Mouse (Mus musculus): ENCODE measurements around the gene Gm960. TPM values are rescaled to one million over a fixed set of nuclear protein-coding genes. Genes with fewer than 3 reads are reported as not detected.

The Gm960 gene
- polyA plus RNA-seq, 1 experiment from 2014 or later = 3.8 TPM

GRCm38 (mm10) chr19:4578799-4579198 is 119.7 kb downstream of the Gm960 start:
- WGBS = 83% methylated on average over 2 of the region's 2 CpGs
- H3K4me3 ChIP-seq (replicated peaks) = no peak overlapping the region
- H3K4me2 ChIP-seq (replicated peaks) = no peak overlapping the region
- no peak overlapping the region for H3K27ac ChIP-seq
- no peaks in the 10 kb centered on the region for H3K4me1 ChIP-seq (replicated peaks)
- no peak overlapping the region for H3K9ac ChIP-seq (replicated peaks)
- no peaks in the 10 kb centered on the region for H3K36me3 ChIP-seq
- H3K27me3 ChIP-seq = no peaks in the 10 kb centered on the region
- ATAC-seq = no peak
- H3K9me3 ChIP-seq = no peaks in the 10 kb centered on the region

Small RNAs within 50 kb of the gene (microRNA-seq; reads per million reads assigned to microRNA genes)
- 1.6 reads per million for gene Mir6986

Other genes starting within 250 kb of the Gm960 start
- gene Syt12, start 221.2 kb downstream of the Gm960 start, polyA plus RNA-seq (2015; fragmentation: Nextera tagmentation; extraction: Ambion mirVana) = 1.7 and 1.9 TPM in 2 replicates
- not detected in 2 replicates for gene 2010003K11Rik, start 200.1 kb downstream of the Gm960 start, polyA plus RNA-seq (2015; fragmentation: Nextera tagmentation; extraction: Ambion mirVana)
- 18.7 and 20.7 TPM in 2 replicates for gene Pcx, start 188.2 kb downstream of the Gm960 start, polyA plus RNA-seq (2015; fragmentation: Nextera tagmentation; extraction: Ambion mirVana)
- gene Lrfn4, start 83.0 kb downstream of the Gm960 start, polyA plus RNA-seq (2015; fragmentation: Nextera tagmentation; extraction: Ambion mirVana) = 8.8 and 10.1 TPM in 2 replicates
- 56.8 and 59.9 TPM in 2 replicates for gene Rce1, start 73.0 kb downstream of the Gm960 start, polyA plus RNA-seq (2015; fragmentation: Nextera tagmentation; extraction: Ambion mirVana)
- 29.8 and 31.9 TPM in 2 replicates for gene Sptbn2, start 12.5 kb upstream of the Gm960 start, polyA plus RNA-seq (2015; fragmentation: Nextera tagmentation; extraction: Ambion mirVana)
- gene Rbm4b, start 57.8 kb upstream of the Gm960 start, polyA plus RNA-seq (2015; fragmentation: Nextera tagmentation; extraction: Ambion mirVana) = 220 TPM in 2 replicates
- 117 and 126 TPM in 2 replicates for gene Rbm4, start 95.2 kb upstream of the Gm960 start, polyA plus RNA-seq (2015; fragmentation: Nextera tagmentation; extraction: Ambion mirVana)
- gene Gm21992, start 112.9 kb upstream of the Gm960 start, polyA plus RNA-seq (2015; fragmentation: Nextera tagmentation; extraction: Ambion mirVana) = 30.9 and 33.4 TPM in 2 replicates
- 74.8 and 82.3 TPM in 2 replicates for gene Rbm14, start 113.0 kb upstream of the Gm960 start, polyA plus RNA-seq (2015; fragmentation: Nextera tagmentation; extraction: Ambion mirVana)
- gene Ccs, start 140.7 kb upstream of the Gm960 start, polyA plus RNA-seq (2015; fragmentation: Nextera tagmentation; extraction: Ambion mirVana) = 37.9 and 40.2 TPM in 2 replicates
- 0.30 and 0.36 TPM in 2 replicates for gene Ccdc87, start 140.7 kb upstream of the Gm960 start, polyA plus RNA-seq (2015; fragmentation: Nextera tagmentation; extraction: Ambion mirVana)
- gene Ctsf, start 156.5 kb upstream of the Gm960 start, polyA plus RNA-seq (2015; fragmentation: Nextera tagmentation; extraction: Ambion mirVana) = 59.0 and 67.5 TPM in 2 replicates
- 1.2 and 1.4 TPM in 2 replicates for gene Actn3, start 179.2 kb upstream of the Gm960 start, polyA plus RNA-seq (2015; fragmentation: Nextera tagmentation; extraction: Ambion mirVana)
- 22.7 and 24.1 TPM in 2 replicates for gene Zdhhc24, start 180.0 kb upstream of the Gm960 start, polyA plus RNA-seq (2015; fragmentation: Nextera tagmentation; extraction: Ambion mirVana)
- gene Bbs1, start 208.0 kb upstream of the Gm960 start, polyA plus RNA-seq (2015; fragmentation: Nextera tagmentation; extraction: Ambion mirVana) = 12.6 and 12.8 TPM in 2 replicates
- gene Dpp3, start 229.6 kb upstream of the Gm960 start, polyA plus RNA-seq (2015; fragmentation: Nextera tagmentation; extraction: Ambion mirVana) = 143 TPM in 2 replicates
- gene Peli3, start 244.5 kb upstream of the Gm960 start, polyA plus RNA-seq (2015; fragmentation: Nextera tagmentation; extraction: Ambion mirVana) = 8.8 and 10.8 TPM in 2 replicates